Mouse (Mus musculus): ENCODE results near the gene Rhcg. TPM values are rescaled to one million over a fixed set of nuclear protein-coding genes. Genes with fewer than 3 reads are reported as not detected.

Gene Rhcg
- polyA plus RNA-seq, 1 experiment from 2014 or later = 6.2 TPM

DNA sequence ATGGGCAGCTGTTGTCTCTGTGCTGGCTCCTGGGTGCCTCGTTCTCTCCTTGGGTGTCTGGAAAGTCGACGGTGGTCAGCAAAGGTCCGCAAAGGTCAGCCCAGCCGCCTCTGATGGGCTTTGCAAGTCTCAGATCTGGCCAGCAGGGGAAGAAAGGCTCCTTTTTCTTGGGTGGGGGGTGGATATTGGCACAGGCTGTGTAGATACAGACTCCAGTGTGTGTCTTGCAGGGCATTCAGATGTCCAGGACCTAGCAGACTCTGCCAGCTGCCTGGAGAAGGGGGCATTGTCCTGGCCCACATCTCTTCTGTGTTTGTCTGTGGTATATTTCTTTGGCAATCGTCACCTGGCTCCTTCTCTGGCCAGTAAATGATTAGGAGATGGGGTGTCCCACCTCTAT, 49.2 kb downstream of the Rhcg start:
- no peak for ATAC-seq
- H3K4me3 ChIP-seq = no peak overlapping the region
- no peaks in the 10 kb centered on the region for H3K27me3 ChIP-seq
- no peak overlapping the region for H3K27ac ChIP-seq
- WGBS = 70% methylated on average over 6 of the region's 6 CpGs
- no peak overlapping the region for H3K4me2 ChIP-seq
- H3K9me3 ChIP-seq (replicated peaks) = no peaks in the 10 kb centered on the region
- peaks cover 28% of the 10 kb centered on the region for H3K4me1 ChIP-seq
- no peak overlapping the region for H3K9ac ChIP-seq
- H3K36me3 ChIP-seq (ENCODE audit: poor library complexity, severe bottlenecking) = no peaks in the 10 kb centered on the region

- H3K27me3 ChIP-seq = no peaks in the 10 kb centered on the region
- peak; percentile 41; the same call in 1 of the 2 replicates for ATAC-seq
These were observed 53.8 kb downstream of the Rhcg start for GRCm38 (mm10) chr7:79563675-79564074.

GRCm38 (mm10) chr7:79562385-79562784, 55.1 kb downstream of the Rhcg start:
- Histone ChIP-seq H3K9ac (no peak overlapping the region), H3K27ac (no peak overlapping the region), H3K4me3 (no peak overlapping the region), H3K36me3 (ENCODE audit: poor library complexity, severe bottlenecking) (0 out of 2 replicates have a peak, but pooled peaks cover under 1% of the 10 kb centered on the region), H3K4me1 (peaks cover 16% of the 10 kb centered on the region), H3K9me3 (replicated peaks) (no peaks in the 10 kb centered on the region), H3K27me3 (no peaks in the 10 kb centered on the region), H3K4me2 (no peak overlapping the region)
- WGBS = 53% methylated on average over 5 of the region's 5 CpGs
- no peak for ATAC-seq

More at GRCm38 (mm10) chr7:79563675-79564074, 53.8 kb downstream of the Rhcg start:
- no peak overlapping the region for H3K4me3 ChIP-seq
- H3K4me2 ChIP-seq = no peak overlapping the region
- H3K36me3 ChIP-seq (ENCODE audit: poor library complexity, severe bottlenecking) = no peaks in the 10 kb centered on the region
- H3K27ac ChIP-seq = no peak overlapping the region
- no peak overlapping the region for H3K9ac ChIP-seq
- H3K4me1 ChIP-seq = peaks cover 7% of the 10 kb centered on the region; the same call in 1 of the 2 replicates
- WGBS = 23% methylated on average over 13 of the region's 13 CpGs
- no peaks in the 10 kb centered on the region for H3K9me3 ChIP-seq (replicated peaks)

DNA sequence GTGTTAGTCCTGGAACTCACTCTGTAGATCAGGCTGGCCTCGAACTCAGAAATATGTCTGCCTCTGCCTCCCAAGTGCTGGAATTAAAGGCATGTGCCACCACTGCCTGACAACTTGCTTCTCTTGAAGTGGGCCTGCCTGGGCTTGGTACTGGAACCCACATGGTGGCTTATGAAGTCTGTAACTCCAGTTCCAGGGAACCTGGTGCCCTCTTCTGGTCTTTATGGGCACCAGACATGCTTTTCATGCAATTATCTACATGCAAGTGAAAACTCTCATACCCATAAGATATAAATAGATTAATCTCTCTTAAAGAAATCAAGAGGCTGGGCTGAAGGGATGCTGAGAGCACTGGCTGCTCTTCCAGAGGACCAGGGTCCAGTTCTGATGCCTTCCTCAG, 58.8 kb downstream of the Rhcg start:
- no peaks in the 10 kb centered on the region for H3K9me3 ChIP-seq (replicated peaks)
- H3K36me3 ChIP-seq (ENCODE audit: poor library complexity, severe bottlenecking) = 0 out of 2 replicates have a peak, but pooled peaks cover 4% of the 10 kb centered on the region
- peaks cover 24% of the 10 kb centered on the region for H3K27me3 ChIP-seq
- 76% methylated on average over 1 of the region's 1 CpGs for WGBS
- H3K4me1 ChIP-seq = peaks cover 34% of the 10 kb centered on the region
- no peak overlapping the region for H3K4me2 ChIP-seq
- no peak overlapping the region for H3K4me3 ChIP-seq
- no peak for ATAC-seq
- H3K9ac ChIP-seq = no peak overlapping the region; the same call in 1 of the 2 replicates
- peak overlapping the region; percentile 31; the same call in 1 of the 2 replicates for H3K27ac ChIP-seq

DNA sequence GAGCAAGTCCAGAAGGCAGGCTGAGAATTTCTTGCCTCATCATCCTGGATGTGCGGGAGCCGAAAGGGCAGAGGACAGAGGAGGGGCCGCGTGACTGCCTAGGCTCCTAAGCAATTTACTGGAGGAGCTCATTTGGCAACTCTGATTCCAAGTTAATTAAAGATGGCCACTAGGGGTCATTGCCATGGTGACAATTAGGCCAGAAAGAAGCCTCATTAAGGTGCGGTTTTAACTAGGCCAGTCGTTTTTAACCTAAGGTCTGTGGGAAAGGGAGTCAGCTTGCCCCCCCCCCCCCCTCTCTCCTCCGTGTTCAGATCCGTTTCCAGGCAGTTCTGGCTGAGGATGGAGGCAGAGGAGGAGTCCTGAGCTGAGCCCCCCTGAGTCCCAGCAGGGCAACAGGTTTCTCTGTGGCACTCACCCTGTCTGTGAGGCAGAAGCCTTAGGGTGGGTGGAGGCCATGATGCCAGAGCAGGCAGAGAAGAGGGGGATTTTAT, 59.7 kb downstream of the Rhcg start:
- 5% methylated on average over 7 of the region's 8 CpGs for WGBS
- H3K36me3 ChIP-seq (ENCODE audit: poor library complexity, severe bottlenecking) = 0 out of 2 replicates have a peak, but pooled peaks cover 4% of the 10 kb centered on the region
- H3K9me3 ChIP-seq (replicated peaks) = no peaks in the 10 kb centered on the region
- no peak overlapping the region for H3K4me3 ChIP-seq
- 0 out of 2 replicates have a peak overlapping the region, but pooled peaks have one; percentile 0 for H3K4me2 ChIP-seq
- peak overlapping the region; percentile 68 for H3K27ac ChIP-seq
- peak; percentile 50; the same call in 1 of the 2 replicates for ATAC-seq
- H3K27me3 ChIP-seq = peaks cover 24% of the 10 kb centered on the region
- H3K4me1 ChIP-seq = peaks cover 39% of the 10 kb centered on the region
- H3K9ac ChIP-seq = peak overlapping the region; percentile 1; the same call in 1 of the 2 replicates

GRCm38 (mm10) chr7:79555368-79556034, 62.0 kb downstream of the Rhcg start:
- H3K9ac ChIP-seq = peak overlapping the region; percentile 27; the same call in 1 of the 2 replicates
- H3K4me3 ChIP-seq = no peak overlapping the region
- peaks cover 45% of the 10 kb centered on the region for H3K4me1 ChIP-seq
- H3K27me3 ChIP-seq = peaks cover 24% of the 10 kb centered on the region
- H3K36me3 ChIP-seq (ENCODE audit: poor library complexity, severe bottlenecking) = 0 out of 2 replicates have a peak, but pooled peaks cover 4% of the 10 kb centered on the region
- peak overlapping the region; percentile 39 for H3K4me2 ChIP-seq
- no peak for ATAC-seq
- H3K9me3 ChIP-seq (replicated peaks) = no peaks in the 10 kb centered on the region
- H3K27ac ChIP-seq = no peak overlapping the region
- WGBS = 8% methylated on average over 25 of the region's 25 CpGs

DNA sequence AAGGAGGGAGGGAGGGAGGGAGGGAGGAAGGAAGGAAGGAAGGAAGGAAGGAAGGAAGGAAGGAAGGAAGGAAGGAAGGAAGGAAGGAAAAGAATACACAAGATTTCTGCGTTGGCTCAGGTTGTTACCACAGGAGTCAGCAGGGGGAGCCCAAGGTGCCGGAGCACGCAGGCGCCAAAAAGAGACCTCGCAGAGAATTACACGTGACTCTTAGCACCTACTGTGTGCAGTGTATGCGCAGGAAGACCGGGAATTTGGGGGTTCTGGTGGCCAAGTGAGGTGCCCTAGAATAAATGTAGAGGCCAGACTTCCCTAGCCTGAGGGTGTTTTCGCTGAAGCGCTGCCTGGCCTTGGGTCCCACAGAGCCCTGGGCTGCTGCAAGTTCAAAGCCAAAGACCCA, 64.8 kb downstream of the Rhcg start:
- H3K27ac ChIP-seq = no peak overlapping the region
- 10% methylated on average over 10 of the region's 10 CpGs for WGBS
- no peak overlapping the region for H3K4me3 ChIP-seq
- no peak for ATAC-seq
- 0 out of 2 replicates have a peak, but pooled peaks cover 4% of the 10 kb centered on the region for H3K36me3 ChIP-seq (ENCODE audit: poor library complexity, severe bottlenecking)
- H3K4me2 ChIP-seq = no peak overlapping the region
- no peak overlapping the region for H3K9ac ChIP-seq
- peaks cover 24% of the 10 kb centered on the region for H3K27me3 ChIP-seq
- H3K4me1 ChIP-seq = peaks cover 61% of the 10 kb centered on the region
- H3K9me3 ChIP-seq (replicated peaks) = no peaks in the 10 kb centered on the region

- peak overlapping the region; percentile 49 for H3K9ac ChIP-seq
These were observed 68.4 kb downstream of the Rhcg start for GRCm38 (mm10) chr7:79548893-79549555.

DNA sequence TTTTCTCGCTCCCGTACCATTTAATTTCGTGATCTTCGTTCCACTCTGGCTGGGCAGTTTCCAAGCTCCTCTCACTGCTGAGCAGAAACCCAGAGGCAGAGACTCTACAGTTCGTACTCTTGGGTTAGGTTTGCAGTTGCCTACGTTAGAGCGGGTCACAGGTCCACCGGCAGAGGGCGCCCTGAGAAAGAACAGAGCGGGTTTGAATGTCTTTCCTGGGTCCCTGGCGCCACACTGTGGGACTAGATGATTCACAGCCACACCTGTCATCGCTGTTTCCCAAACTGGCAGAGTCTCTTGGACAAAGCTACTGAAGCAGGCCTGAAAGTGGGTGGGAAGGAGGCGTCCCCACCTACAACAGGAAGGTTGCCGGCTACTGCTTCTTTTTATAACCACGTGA, 70.4 kb downstream of the Rhcg start:
- no peaks in the 10 kb centered on the region for H3K27me3 ChIP-seq
- 0 out of 2 replicates have a peak overlapping the region, but pooled peaks have one; percentile 1 for H3K4me3 ChIP-seq
- no peaks in the 10 kb centered on the region for H3K9me3 ChIP-seq (replicated peaks)
- H3K4me2 ChIP-seq = peak overlapping the region; percentile 37
- under 1% methylated on average over 15 of the region's 15 CpGs for WGBS
- H3K4me1 ChIP-seq = peaks cover 89% of the 10 kb centered on the region
- peak; percentile 74 for ATAC-seq
- peak overlapping the region; percentile 59 for H3K9ac ChIP-seq
- peak overlapping the region; percentile 97 for H3K27ac ChIP-seq
- no peaks in the 10 kb centered on the region for H3K36me3 ChIP-seq (ENCODE audit: poor library complexity, severe bottlenecking)

More at GRCm38 (mm10) chr7:79548893-79549555, 68.4 kb downstream of the Rhcg start:
- 3% methylated on average over 12 of the region's 12 CpGs for WGBS
- no peak overlapping the region for H3K4me3 ChIP-seq
- 0 out of 2 replicates have a peak, but pooled peaks cover under 1% of the 10 kb centered on the region for H3K27me3 ChIP-seq
- H3K4me2 ChIP-seq = peak overlapping the region; percentile 39
- no peaks in the 10 kb centered on the region for H3K36me3 ChIP-seq (ENCODE audit: poor library complexity, severe bottlenecking)
- H3K9me3 ChIP-seq (replicated peaks) = no peaks in the 10 kb centered on the region
- peak; percentile 63 for ATAC-seq
- peaks cover 75% of the 10 kb centered on the region for H3K4me1 ChIP-seq
- H3K27ac ChIP-seq = peak overlapping the region; percentile 97

DNA sequence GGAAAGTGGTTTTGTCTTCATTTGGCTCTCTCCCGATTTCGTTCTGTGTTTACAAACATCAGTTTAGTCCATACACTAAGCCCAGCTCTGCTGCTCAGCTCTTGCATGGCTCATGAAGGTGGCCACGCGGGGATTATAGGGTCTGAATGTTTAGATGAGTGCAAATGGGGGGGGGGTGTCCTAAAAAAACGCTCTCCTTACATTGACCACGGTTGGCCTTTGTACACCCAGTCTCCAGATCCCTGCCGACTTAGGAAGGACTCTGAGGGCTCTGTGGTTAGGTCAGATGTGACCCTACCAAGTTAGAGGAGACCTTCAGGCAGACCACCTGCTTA, 72.4 kb downstream of the Rhcg start:
- Histone ChIP-seq H3K9ac (peak overlapping the region; percentile 80), H3K4me3 (peak overlapping the region; percentile 31), H3K27me3 (no peaks in the 10 kb centered on the region), H3K4me1 (peaks cover 94% of the 10 kb centered on the region), H3K27ac (peak overlapping the region; percentile 98), H3K9me3 (replicated peaks) (no peaks in the 10 kb centered on the region), H3K36me3 (ENCODE audit: poor library complexity, severe bottlenecking) (no peaks in the 10 kb centered on the region), H3K4me2 (peak overlapping the region; percentile 66)
- WGBS = 6% methylated on average over 7 of the region's 7 CpGs
- ATAC-seq = no peak

GRCm38 (mm10) chr7:79544281-79545065, 73.0 kb downstream of the Rhcg start:
- peak overlapping the region; percentile 31 for H3K4me3 ChIP-seq
- H3K27ac ChIP-seq = peak overlapping the region; percentile 98
- peaks cover 94% of the 10 kb centered on the region for H3K4me1 ChIP-seq
- no peaks in the 10 kb centered on the region for H3K36me3 ChIP-seq (ENCODE audit: poor library complexity, severe bottlenecking)
- H3K9me3 ChIP-seq (replicated peaks) = no peaks in the 10 kb centered on the region
- WGBS = 3% methylated on average over 37 of the region's 37 CpGs
- no peak; the same call in 1 of the 2 replicates for ATAC-seq
- no peaks in the 10 kb centered on the region for H3K27me3 ChIP-seq
- peak overlapping the region; percentile 66 for H3K4me2 ChIP-seq
- H3K9ac ChIP-seq = peak overlapping the region; percentile 80
